Mouse (Mus musculus): Measurements from ENCODE around the gene Tuba1c.
A peak's percentile ranks its signal among the peaks of the same experiment; 100 is the strongest.

GRCm38 (mm10) chr15:99074019-99074599, 44.4 kb downstream of the Tuba1c start, which contains the start of gene Troap:
- TF ChIP-seq CTCF (IDR thresholded peaks at IDR 0.05 in 2 of 3, conservative IDR thresholded peaks at IDR 0.05 in 1 of 3; ENCODE audit: control insufficient read depth in 1 of 3, insufficient read depth in 1 of 3, low read depth in 2 of 3, low read length in 3 of 3, poor library complexity in 1 of 3, severe bottlenecking in 1 of 3) (peak in 1 of 3 experiments; percentile 26; a peak in 2 of 6 replicates), POLR2AphosphoS2 (IDR thresholded peaks at IDR 0.05; ENCODE audit: low read length) (no peak), NELFE (IDR thresholded peaks at IDR 0.05; ENCODE audit: low read depth, low read length) (no peak), ELF1 (IDR thresholded peaks at IDR 0.05; ENCODE audit: low read depth, low read length) (no peak), UBTF (IDR thresholded peaks at IDR 0.05; ENCODE audit: borderline replicate concordance, insufficient read depth, low read depth, low read length) (no peak), POLR2A (IDR thresholded peaks at IDR 0.05; ENCODE audit: control insufficient read depth in 1 of 2, insufficient read depth in 1 of 2, low read depth in 1 of 2, low read length in 2 of 2, poor library complexity in 1 of 2) (no peak; a peak in 1 of 4 replicates), MXI1 (IDR thresholded peaks at IDR 0.05; ENCODE audit: low read depth, low read length) (no peak), EP300 (IDR thresholded peaks at IDR 0.05; ENCODE audit: low read depth in 1 of 2, low read length in 2 of 2) (no peak)
